Mouse (Mus musculus): ENCODE data around the gene Zbtb1.

DNA sequence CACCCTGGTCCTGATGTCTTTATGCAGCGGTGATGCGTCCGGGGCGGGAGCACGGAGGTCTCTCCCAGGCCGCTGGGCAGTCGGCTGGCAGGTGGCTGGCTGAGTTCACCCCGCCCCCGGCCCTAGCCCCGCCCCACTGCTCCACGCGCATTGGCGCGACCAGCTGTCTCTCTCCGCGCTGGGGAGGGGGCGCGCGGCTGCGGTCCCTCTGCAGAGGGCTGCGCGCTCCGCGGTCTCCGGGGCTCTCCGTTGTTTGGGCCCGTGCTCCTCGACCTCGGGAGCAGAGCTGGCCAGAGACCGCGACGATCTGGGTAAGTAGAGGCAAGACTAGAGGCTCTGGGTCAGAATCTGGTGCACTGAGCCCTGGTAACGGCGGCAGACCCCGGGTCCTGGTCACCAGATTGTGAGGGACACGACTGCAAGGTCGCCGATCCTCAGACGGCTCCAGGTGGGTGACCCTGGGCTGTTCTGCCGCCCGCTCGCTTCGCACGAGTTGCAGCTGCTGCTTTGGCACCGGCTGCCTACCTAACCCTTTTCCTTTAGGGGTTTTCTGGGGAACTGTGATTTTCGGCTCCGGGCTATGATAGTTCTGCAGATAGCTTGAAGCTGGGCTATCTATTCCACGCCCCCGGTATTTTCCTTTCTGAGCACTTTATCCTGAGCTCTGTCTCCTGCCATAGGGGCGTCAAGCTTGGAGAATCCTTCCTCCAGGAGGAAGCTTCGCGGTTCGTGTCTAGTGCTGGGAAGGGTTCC is 45.2 kb upstream of the Zbtb1 start, which contains the start of gene Akap5:
- TF ChIP-seq CTCF (IDR thresholded peaks at IDR 0.05; ENCODE audit: extremely low read depth, insufficient read length, insufficient replicate concordance, low read depth, low read length) (no peak), POLR2A (IDR thresholded peaks at IDR 0.05; ENCODE audit: low read depth, low read length) (0 out of 2 replicates have a peak, but pooled peaks have one; percentile 13)

All from small intestine, adult 2 months (tissue).